Mouse (Mus musculus): ENCODE measurements around the gene Rps18.

GRCm38 (mm10) chr17:33928251-33928947 lies 27.4 kb downstream of the Rps18 start:
- TF ChIP-seq POLR2A (IDR thresholded peaks at IDR 0.05; ENCODE audit: extremely low read depth, insufficient read depth, low read length) (no peak), CTCF (IDR thresholded peaks at IDR 0.05; ENCODE audit: extremely low read depth, insufficient read depth, low read length) (no peak)
